Mouse (Mus musculus) limb, embryonic 14.5 days (tissue): ENCODE measurements around the gene Cacna2d4. TPM values are rescaled to one million over a fixed set of nuclear protein-coding genes. Genes with fewer than 3 reads are reported as not detected.

ENCODE experiments used
- ATAC-seq: fragments of 200-750 bp; cut with Nextera tagmentation; 2 replicates; pipeline ENCODE4 v1.8.0; 2017; ENCODE audit warnings: low read depth, moderate number of reproducible peaks, moderate TSS enrichment; ENCODE audit not compliant: low FRiP score
- DNase-seq: peaks from one replicate; pipeline ENCODE4 v3.0.0-alpha.2; 2015; ENCODE audit warnings: low spot score
- H3K27ac ChIP-seq: fragments of 300-500 bp; sonication (generic); replicated peaks from 2 replicates; pipeline ENCODE4 v1.5.1; 2014; ENCODE audit warnings: low read depth, mild to moderate bottlenecking, low read length, moderate library complexity, mixed read lengths
- H3K27me3 ChIP-seq: fragments of 300-500 bp; sonication (generic); 2 replicates; pipeline ENCODE4 v1.6.1; 2014; ENCODE audit warnings: low read length, mixed read lengths; ENCODE audit not compliant: control insufficient read depth, insufficient read depth
- H3K36me3 ChIP-seq: fragments of 300-500 bp; sonication (generic); 2 replicates; pipeline ENCODE4 v1.6.1; 2014; ENCODE audit warnings: mild to moderate bottlenecking, low read length, moderate library complexity, mixed read lengths; ENCODE audit not compliant: control insufficient read depth, insufficient read depth
- H3K4me1 ChIP-seq: fragments of 300-500 bp; sonication (generic); 2 replicates; pipeline ENCODE4 v1.6.1; 2014; ENCODE audit warnings: antibody characterized with exemption, low read length, mixed read lengths; ENCODE audit not compliant: control insufficient read depth, insufficient read depth
- H3K4me2 ChIP-seq: fragments of 300-500 bp; sonication (generic); replicated peaks from 2 replicates; pipeline ENCODE4 v1.6.1; 2014; ENCODE audit warnings: low read depth, mild to moderate bottlenecking, low read length, moderate library complexity; ENCODE audit not compliant: severe bottlenecking
- H3K4me3 ChIP-seq: fragments of 300-500 bp; sonication (generic); replicated peaks from 2 replicates; pipeline ENCODE4 v1.5.1; 2014; ENCODE audit warnings: low read length
- H3K9ac ChIP-seq: fragments of 300-500 bp; sonication (generic); 2 replicates; pipeline ENCODE4 v1.6.1; 2014; ENCODE audit warnings: mild to moderate bottlenecking, low read depth, low read length, moderate library complexity; ENCODE audit not compliant: severe bottlenecking
- H3K9me3 ChIP-seq: fragments of 300-500 bp; sonication (generic); 2 replicates; pipeline ENCODE4 v1.6.1; 2016; ENCODE audit warnings: low read length; ENCODE audit not compliant: control insufficient read depth
- POLR2A ChIP-seq: fragments of 200-500 bp; IDR thresholded peaks from 2 replicates; pipeline ENCODE4 v1.8.0; 2012; ENCODE audit warnings: inconsistent platforms, mild to moderate bottlenecking, moderate library complexity, borderline replicate concordance; ENCODE audit not compliant: insufficient read depth, insufficient read length; ENCODE audit errors: extremely low read depth
- WGBS: fragments of 180-500 bp; shearing (Covaris S2); extraction: QIAGEN DNeasy Blood & Tissue Kit; methylation state at CpG from one replicate; pipeline ENCODE4 v1.1.7; 2014; 5-methylcytosine and 5-hydroxymethylcytosine counted together
- polyA plus RNA-seq, 2 experiments: library from polyadenylated mRNA; depleted of rRNA in 1 of 2; stranded (reverse) in 1 of 2; unstranded in 1 of 2; fragments of >200 nt; fragmentation: Nextera tagmentation in 1 of 2; extraction: Ambion mirVana in 1 of 2; gene quantifications; 2 replicates each; pipeline versions ENCODE4 v1.2.1 to v1.2.3; 2012 to 2014

The Cacna2d4 gene
- polyA plus RNA-seq, 2 experiments = 0.08 TPM; not detected in 1

DNA sequence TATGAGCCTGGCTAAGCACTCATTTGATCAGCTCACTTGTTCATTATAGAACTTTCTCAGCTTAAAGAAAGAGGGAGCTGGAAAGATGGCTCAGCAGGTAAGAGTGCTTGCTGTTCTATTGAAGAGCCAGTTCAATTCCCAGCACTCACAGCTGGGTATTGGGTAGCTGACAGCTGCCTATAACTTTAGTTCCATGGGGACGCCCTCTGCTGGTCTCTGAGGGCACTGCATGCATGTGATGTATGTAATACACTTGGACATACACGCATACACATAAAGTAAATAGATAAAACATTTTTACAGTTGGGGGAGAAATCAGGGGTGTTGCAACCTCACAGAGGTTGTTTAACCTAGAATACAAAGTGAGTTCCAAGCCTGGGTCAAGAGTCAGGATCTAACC is 83.0 kb downstream of the Cacna2d4 start:
- Histone ChIP-seq H3K4me1 (no peaks in the 10 kb centered on the region), H3K27ac (no peak overlapping the region), H3K4me2 (no peak overlapping the region), H3K36me3 (no peaks in the 10 kb centered on the region), H3K4me3 (no peak overlapping the region), H3K9me3 (no peaks in the 10 kb centered on the region), H3K27me3 (no peaks in the 10 kb centered on the region), H3K9ac (no peak overlapping the region)
- DNase-seq = no peak
- ATAC-seq = no peak
- WGBS = 87% methylated on average over 2 of the region's 2 CpGs
- TF ChIP-seq POLR2A = no peak

DNA sequence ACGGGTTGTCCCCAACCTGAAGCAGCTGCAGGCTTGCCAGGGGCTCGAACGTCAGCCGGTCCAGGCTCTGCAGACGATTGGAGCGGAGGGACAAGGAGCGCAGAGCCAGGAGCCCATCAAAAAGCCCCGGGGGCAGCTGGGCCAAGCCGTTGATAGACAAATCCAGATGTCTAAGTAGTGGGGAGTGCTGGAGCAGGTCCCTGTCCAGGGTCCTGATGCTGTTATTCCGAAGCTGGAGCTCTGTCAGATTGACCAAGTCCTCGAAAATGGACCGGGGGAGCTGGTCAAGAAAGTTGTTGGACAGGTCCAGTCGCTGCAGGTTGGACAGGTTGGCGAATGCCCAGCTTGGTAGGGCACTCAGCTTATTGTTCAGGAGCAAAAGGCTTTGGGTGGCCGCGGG is 84.2 kb downstream of the Cacna2d4 start:
- H3K4me2 ChIP-seq = no peak overlapping the region
- ATAC-seq = no peak
- 21% methylated on average over 16 of the region's 16 CpGs for whole genome bisulfite sequencing

DNA sequence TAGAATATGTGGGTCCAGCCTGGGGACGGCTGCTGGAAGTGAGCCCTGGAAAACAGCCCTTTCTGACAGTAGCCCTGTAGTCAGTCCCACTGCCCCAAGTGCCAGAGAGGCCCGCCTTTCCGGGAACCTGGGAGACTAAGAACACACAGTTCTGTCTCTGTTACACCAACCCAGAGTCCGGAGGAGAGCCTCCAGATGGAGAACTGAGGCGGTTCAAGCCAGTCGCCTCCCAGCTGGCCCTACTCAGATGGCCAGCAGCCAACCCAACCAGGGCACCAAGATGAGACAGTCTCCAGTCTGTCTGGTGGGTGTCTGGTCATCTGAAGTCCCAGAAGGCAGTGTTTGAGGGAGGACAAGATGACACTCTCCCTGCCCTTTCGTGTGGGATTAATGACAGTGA is 85.4 kb downstream of the Cacna2d4 start:
- no peak overlapping the region for H3K4me3 ChIP-seq
- H3K27ac ChIP-seq = no peak overlapping the region
- no peak for TF ChIP-seq POLR2A
- H3K9me3 ChIP-seq = no peaks in the 10 kb centered on the region
- no peak overlapping the region for H3K4me2 ChIP-seq
- H3K4me1 ChIP-seq = no peaks in the 10 kb centered on the region
- H3K9ac ChIP-seq = no peak overlapping the region
- H3K36me3 ChIP-seq = no peaks in the 10 kb centered on the region
- ATAC-seq (no peak), DNase-seq (no peak)
- WGBS = 78% methylated on average over 7 of the region's 7 CpGs
- H3K27me3 ChIP-seq = no peaks in the 10 kb centered on the region

More for the DNA sequence above, 84.2 kb downstream of the Cacna2d4 start:
- no peaks in the 10 kb centered on the region for H3K36me3 ChIP-seq
- no peaks in the 10 kb centered on the region for H3K4me1 ChIP-seq
- no peak overlapping the region for H3K9ac ChIP-seq
- no peak overlapping the region for H3K27ac ChIP-seq
- H3K27me3 ChIP-seq = no peaks in the 10 kb centered on the region
- H3K9me3 ChIP-seq = no peaks in the 10 kb centered on the region
- no peak overlapping the region for H3K4me3 ChIP-seq
- peak; percentile 86 for DNase-seq
- no peak for TF ChIP-seq POLR2A

DNA sequence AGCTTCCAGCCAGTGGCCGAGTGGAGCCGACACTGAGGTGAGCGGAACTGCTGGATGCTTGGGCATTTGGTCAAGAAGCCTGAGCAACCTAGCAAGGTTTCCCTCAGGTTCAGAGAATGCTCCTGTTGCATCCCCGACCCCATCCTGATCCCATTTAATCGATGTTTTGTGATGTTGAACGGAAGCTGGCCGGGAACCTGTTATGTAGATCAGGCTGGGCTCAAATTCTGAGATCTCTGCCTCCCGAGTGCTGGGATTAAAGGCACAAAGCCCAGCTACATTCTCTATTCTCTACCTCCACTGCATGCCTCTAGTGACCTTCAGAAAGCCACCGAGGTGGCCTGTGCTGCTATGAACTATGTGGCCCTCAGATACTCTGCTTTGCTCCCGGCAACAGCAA is 88.5 kb downstream of the Cacna2d4 start:
- DNase-seq (no peak), ATAC-seq (no peak)
- TF ChIP-seq POLR2A = no peak
- Histone ChIP-seq H3K27ac (no peak overlapping the region), H3K4me3 (no peak overlapping the region), H3K27me3 (peaks cover 24% of the 10 kb centered on the region), H3K36me3 (no peaks in the 10 kb centered on the region), H3K9me3 (no peaks in the 10 kb centered on the region), H3K4me2 (no peak overlapping the region), H3K4me1 (no peaks in the 10 kb centered on the region), H3K9ac (no peak overlapping the region)
- 46% methylated on average over 10 of the region's 10 CpGs for WGBS

DNA sequence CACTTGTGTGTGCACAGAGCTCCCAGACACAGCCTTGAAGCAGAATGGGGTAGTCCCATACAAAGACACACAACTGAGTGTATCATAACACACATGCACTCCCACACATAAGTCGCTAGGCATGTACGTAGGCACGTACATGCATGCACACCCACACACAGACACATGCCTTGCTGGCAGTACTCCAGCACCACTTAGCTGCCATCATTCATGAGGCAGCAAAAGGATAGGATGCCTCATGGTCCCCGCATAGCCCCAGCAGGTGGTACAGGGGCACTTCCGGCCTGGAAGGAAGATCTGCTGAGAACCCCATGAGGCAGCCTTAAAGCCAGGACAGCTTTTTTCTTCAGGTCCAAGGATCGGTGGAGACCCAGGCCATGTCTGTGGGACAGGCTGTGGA is 89.7 kb downstream of the Cacna2d4 start:
- ATAC-seq (no peak), DNase-seq (no peak)
- Histone ChIP-seq H3K9me3 (no peaks in the 10 kb centered on the region), H3K27me3 (peaks cover 36% of the 10 kb centered on the region), H3K4me1 (no peaks in the 10 kb centered on the region), H3K9ac (no peak overlapping the region), H3K27ac (no peak overlapping the region), H3K36me3 (no peaks in the 10 kb centered on the region), H3K4me3 (no peak overlapping the region), H3K4me2 (no peak overlapping the region)
- no peak for TF ChIP-seq POLR2A
- 61% methylated on average over 6 of the region's 6 CpGs for WGBS

DNA sequence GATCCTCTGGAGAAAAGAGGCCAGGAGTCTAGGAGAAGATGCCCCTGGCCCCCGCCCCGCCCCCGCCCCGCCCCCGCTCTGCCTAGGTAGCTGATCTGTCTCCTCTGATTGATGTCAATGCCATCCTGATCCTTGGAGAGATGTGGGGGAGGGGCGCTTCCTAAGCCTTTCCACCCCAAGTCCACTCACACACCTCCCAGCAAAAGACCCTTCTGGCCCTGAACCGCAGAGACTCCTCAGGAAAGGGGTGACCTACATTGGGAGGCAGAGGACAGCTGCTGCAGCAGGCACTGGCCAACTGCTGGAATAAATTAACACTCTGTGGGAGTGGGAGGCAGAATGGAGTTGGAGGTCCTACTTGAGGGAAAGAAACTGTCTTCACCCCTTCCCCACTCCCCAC is 90.2 kb downstream of the Cacna2d4 start:
- Histone ChIP-seq H3K4me1 (no peaks in the 10 kb centered on the region), H3K9me3 (no peaks in the 10 kb centered on the region), H3K4me3 (no peak overlapping the region), H3K27me3 (peaks cover 42% of the 10 kb centered on the region), H3K27ac (no peak overlapping the region), H3K9ac (no peak overlapping the region), H3K4me2 (no peak overlapping the region), H3K36me3 (no peaks in the 10 kb centered on the region)
- DNase-seq = no peak
- no peak for ATAC-seq
- TF ChIP-seq POLR2A = no peak
- 14% methylated on average over 7 of the region's 7 CpGs for WGBS
